ENCODE assay signal across 24 mouse cellular contexts in genomic region chr1:176573703-176574102, GRCm38 (mm10).
DNase-seq lines count a peak whose midpoint lies in the region; ATAC-seq and TF ChIP-seq lines count a peak whose summit lies in the region.
"Had no signal": no experiment of that assay in that cellular context is flagged by ENCODE, and none has a peak within 500 bp of the region (broad histone marks: within the 10 kb centered on the region; RNA-seq: fewer than 3 reads in every experiment).

No protein-coding gene starts in this region.

- no peak for TF ChIP-seq CTCF in heart, postnatal 0 days (IDR thresholded peaks at IDR 0.05; ENCODE audit: low read depth)
- TF ChIP-seq CTCF in midbrain, postnatal 0 days (IDR thresholded peaks at IDR 0.05), result no peak

- peak; percentile 41; the same call in 1 of the 2 replicates for ATAC-seq in heart, postnatal 0 days (ENCODE audit: insufficient read depth, low read depth)
- peak; percentile 38; the same call in 1 of the 2 replicates for ATAC-seq in midbrain, embryonic 11.5 days (ENCODE audit: low FRiP score)
- ATAC-seq in midbrain, postnatal 0 days (ENCODE audit: low FRiP score), result no peak
- ATAC-seq in midbrain, embryonic 13.5 days, result peak; percentile 67; the same call in 1 of the 2 replicates
- ATAC-seq: forebrain, postnatal 0 days; intestine, embryonic 15.5 days had no signal

- peaks cover 7% of the 10 kb centered on the region; the same call in 1 of the 2 replicates for H3K4me1 ChIP-seq in heart, postnatal 0 days (ENCODE audit: control insufficient read depth, insufficient read depth)
- H3K4me1 ChIP-seq in midbrain, embryonic 11.5 days (ENCODE audit: control insufficient read depth, insufficient read depth, low read length), result no peaks in the 10 kb centered on the region
- H3K4me1 ChIP-seq in midbrain, postnatal 0 days (ENCODE audit: insufficient read depth, low read length), result no peaks in the 10 kb centered on the region
- H3K4me1 ChIP-seq in midbrain, embryonic 13.5 days (replicated peaks), result 0 out of 2 replicates have a peak, but pooled peaks cover 3% of the 10 kb centered on the region
- H3K4me1 ChIP-seq: embryonic facial prominence, embryonic 10.5 days; hindbrain, embryonic 15.5 days; intestine, embryonic 15.5 days; limb, embryonic 15.5 days; neural tube, embryonic 13.5 days had no signal

- no peaks in the 10 kb centered on the region for H3K36me3 ChIP-seq in heart, postnatal 0 days (replicated peaks; ENCODE audit: control insufficient read depth, insufficient read depth, low read length)
- no peaks in the 10 kb centered on the region for H3K36me3 ChIP-seq in midbrain, embryonic 11.5 days (ENCODE audit: control insufficient read depth, insufficient read depth, low read length)
- no peaks in the 10 kb centered on the region for H3K36me3 ChIP-seq in midbrain, postnatal 0 days (ENCODE audit: insufficient read depth, low read length)
- H3K36me3 ChIP-seq in midbrain, embryonic 13.5 days, result no peaks in the 10 kb centered on the region
- H3K36me3 ChIP-seq: embryonic facial prominence, embryonic 10.5 days; hindbrain, embryonic 15.5 days; intestine, embryonic 15.5 days; limb, embryonic 15.5 days; neural tube, embryonic 13.5 days had no signal

- H3K9ac ChIP-seq in heart, postnatal 0 days (replicated peaks; ENCODE audit: low read depth, low read length), result no peak overlapping the region
- H3K9ac ChIP-seq in midbrain, embryonic 11.5 days (ENCODE audit: low read length), result no peak overlapping the region
- no peak overlapping the region for H3K9ac ChIP-seq in midbrain, postnatal 0 days (replicated peaks; ENCODE audit: low read length, poor library complexity, severe bottlenecking)
- H3K9ac ChIP-seq in midbrain, embryonic 13.5 days (replicated peaks), result no peak overlapping the region
- H3K9ac ChIP-seq: forebrain, postnatal 0 days; hindbrain, embryonic 15.5 days; intestine, embryonic 15.5 days; limb, embryonic 15.5 days; neural tube, embryonic 13.5 days had no signal

- H3K9me3 ChIP-seq in heart, postnatal 0 days (replicated peaks; ENCODE audit: control insufficient read depth, low read length), result no peaks in the 10 kb centered on the region
- H3K9me3 ChIP-seq in midbrain, embryonic 11.5 days (ENCODE audit: control insufficient read depth, low read length), result no peaks in the 10 kb centered on the region
- no peaks in the 10 kb centered on the region for H3K9me3 ChIP-seq in midbrain, postnatal 0 days (ENCODE audit: low read length)
- no peaks in the 10 kb centered on the region for H3K9me3 ChIP-seq in midbrain, embryonic 13.5 days
- H3K9me3 ChIP-seq: embryonic facial prominence, embryonic 10.5 days; hindbrain, embryonic 15.5 days; intestine, embryonic 15.5 days; limb, embryonic 15.5 days; neural tube, embryonic 13.5 days had no signal

- peak; percentile 13 for DNase-seq in heart, postnatal 0 days (ENCODE audit: low spot score)
- no peak for DNase-seq in heart, adult 8-10 months (ENCODE audit: low spot score)
- DNase-seq in midbrain, embryonic 11.5 days (ENCODE audit: low spot score, missing footprints), result no peak
- no peak for DNase-seq in midbrain, postnatal 0 days (ENCODE audit: low spot score)
- no peak for DNase-seq in spleen, postnatal 4 days (ENCODE audit: low spot score in 2 of 2)
- no peak for DNase-seq in thymus, postnatal 36 days
- DNase-seq: adrenal gland, postnatal 10 days; cerebellum, adult 11 months; forebrain, postnatal 0 days; gastrocnemius, postnatal 14 days; kidney, adult 8-10 months; kidney, postnatal 10 days; left cerebral cortex, postnatal 4 days; lung, postnatal 4 days; thymus, postnatal 14 days had no signal

- no peaks in the 10 kb centered on the region for H3K27me3 ChIP-seq in heart, postnatal 0 days (ENCODE audit: control insufficient read depth, insufficient read depth, low read length)
- no peaks in the 10 kb centered on the region for H3K27me3 ChIP-seq in midbrain, embryonic 11.5 days (ENCODE audit: control insufficient read depth, insufficient read depth, low read length)
- no peaks in the 10 kb centered on the region for H3K27me3 ChIP-seq in midbrain, postnatal 0 days (ENCODE audit: insufficient read depth, low read length)
- no peaks in the 10 kb centered on the region for H3K27me3 ChIP-seq in midbrain, embryonic 13.5 days
- H3K27me3 ChIP-seq: hindbrain, embryonic 15.5 days; intestine, embryonic 15.5 days; limb, embryonic 15.5 days; neural tube, embryonic 13.5 days had no signal

- no peak overlapping the region for H3K27ac ChIP-seq in heart, postnatal 0 days (ENCODE audit: low read depth)
- no peak overlapping the region for H3K27ac ChIP-seq in midbrain, embryonic 11.5 days (ENCODE audit: low read depth, low read length)
- H3K27ac ChIP-seq in midbrain, postnatal 0 days (ENCODE audit: low read depth, low read length), result no peak overlapping the region
- H3K27ac ChIP-seq in midbrain, embryonic 13.5 days, result no peak overlapping the region
- H3K27ac ChIP-seq: embryonic facial prominence, embryonic 10.5 days; hindbrain, embryonic 15.5 days; intestine, embryonic 15.5 days; left cerebral cortex, adult 2 months; limb, embryonic 15.5 days; neural tube, embryonic 13.5 days had no signal

- 6% methylated on average over 1 of the region's 1 CpGs for WGBS in heart, postnatal 0 days
- WGBS in midbrain, embryonic 11.5 days, result 9% methylated on average over 1 of the region's 1 CpGs
- 16% methylated on average over 1 of the region's 1 CpGs for WGBS in midbrain, postnatal 0 days
- 6% methylated on average over 1 of the region's 1 CpGs for WGBS in midbrain, embryonic 13.5 days

- TF ChIP-seq EP300 in heart, postnatal 0 days (IDR thresholded peaks at IDR 0.05; ENCODE audit: low read depth), result no peak

- no peak overlapping the region for H3K4me3 ChIP-seq in heart, postnatal 0 days (ENCODE audit: low read depth, low read length)
- no peak overlapping the region for H3K4me3 ChIP-seq in midbrain, embryonic 11.5 days (ENCODE audit: low read depth, low read length)
- no peak overlapping the region for H3K4me3 ChIP-seq in midbrain, postnatal 0 days (ENCODE audit: low read depth, low read length)
- H3K4me3 ChIP-seq in midbrain, embryonic 13.5 days (replicated peaks), result no peak overlapping the region
- H3K4me3 ChIP-seq: embryonic facial prominence, embryonic 10.5 days; hindbrain, embryonic 15.5 days; intestine, embryonic 15.5 days; left cerebral cortex, adult 2 months; limb, embryonic 15.5 days; myocyte; neural tube, embryonic 13.5 days had no signal

- no peak overlapping the region for H3K4me2 ChIP-seq in heart, postnatal 0 days (ENCODE audit: low read depth, low read length)
- no peak overlapping the region for H3K4me2 ChIP-seq in midbrain, embryonic 11.5 days
- no peak overlapping the region for H3K4me2 ChIP-seq in midbrain, postnatal 0 days (ENCODE audit: low read depth, low read length, poor library complexity, severe bottlenecking)
- no peak overlapping the region for H3K4me2 ChIP-seq in midbrain, embryonic 13.5 days (replicated peaks)
- H3K4me2 ChIP-seq: heart, embryonic 11.5 days; hindbrain, embryonic 15.5 days; intestine, embryonic 15.5 days; limb, embryonic 15.5 days; neural tube, embryonic 13.5 days had no signal
